Mouse (Mus musculus) hindbrain, embryonic 14.5 days (tissue): Measurements from ENCODE around the gene Lsmem1. TPM values are rescaled to one million over a fixed set of nuclear protein-coding genes. Genes with fewer than 3 reads are reported as not detected.

Experiments
- ATAC-seq: fragments of 200-750 bp; cut with Nextera tagmentation; 2 replicates; pipeline ENCODE4 v1.8.0; 2017; ENCODE audit warnings: moderate number of reproducible peaks, mild to moderate bottlenecking, moderate TSS enrichment, moderate library complexity; ENCODE audit not compliant: low FRiP score
- DNase-seq: peaks from one replicate; pipeline ENCODE4 v3.0.0-alpha.2; 2015; ENCODE audit warnings: low spot score
- H3K27ac ChIP-seq: fragments of 300-500 bp; sonication (generic); 2 replicates; pipeline ENCODE4 v1.5.1; 2014; ENCODE audit warnings: mild to moderate bottlenecking, moderate library complexity
- H3K27me3 ChIP-seq: fragments of 300-500 bp; sonication (generic); 2 replicates; pipeline ENCODE4 v1.6.1; 2014; ENCODE audit warnings: mild to moderate bottlenecking, low read length, mixed read lengths; ENCODE audit not compliant: control insufficient read depth, insufficient read depth
- H3K36me3 ChIP-seq: fragments of 300-500 bp; sonication (generic); replicated peaks from 2 replicates; pipeline ENCODE4 v1.6.1; 2014; ENCODE audit not compliant: control insufficient read depth, insufficient read depth
- H3K4me1 ChIP-seq: fragments of 300-500 bp; sonication (generic); replicated peaks from 2 replicates; pipeline ENCODE4 v1.6.1; 2014; ENCODE audit warnings: antibody characterized with exemption, low read length, mixed read lengths; ENCODE audit not compliant: control insufficient read depth, insufficient read depth
- H3K4me2 ChIP-seq: fragments of 300-500 bp; sonication (generic); replicated peaks from 2 replicates; pipeline ENCODE4 v1.6.1; 2014; ENCODE audit warnings: mild to moderate bottlenecking, moderate library complexity
- H3K4me3 ChIP-seq: fragments of 300-500 bp; sonication (generic); replicated peaks from 2 replicates; pipeline ENCODE4 v1.5.1; 2014; ENCODE audit warnings: mild to moderate bottlenecking, low read length
- H3K9ac ChIP-seq: fragments of 300-500 bp; sonication (generic); 2 replicates; pipeline ENCODE4 v1.6.1; 2014
- H3K9me3 ChIP-seq: fragments of 300-500 bp; sonication (generic); 2 replicates; pipeline ENCODE4 v1.6.1; 2016; ENCODE audit warnings: low read length; ENCODE audit not compliant: control insufficient read depth
- WGBS: fragments of 180-500 bp; shearing (Covaris S2); extraction: QIAGEN DNeasy Blood & Tissue Kit; methylation state at CpG from one replicate; pipeline ENCODE4 v1.1.7; 2014; 5-methylcytosine and 5-hydroxymethylcytosine counted together
- polyA plus RNA-seq: library from polyadenylated mRNA; unstranded; fragments of >200 nt; fragmentation: Nextera tagmentation; extraction: Ambion mirVana; gene quantifications from 2 replicates; pipeline ENCODE4 v1.2.1, GENCODE M21; 2014

Gene Lsmem1
- polyA plus RNA-seq, 1 experiment from 2014 or later: not detected

DNA sequence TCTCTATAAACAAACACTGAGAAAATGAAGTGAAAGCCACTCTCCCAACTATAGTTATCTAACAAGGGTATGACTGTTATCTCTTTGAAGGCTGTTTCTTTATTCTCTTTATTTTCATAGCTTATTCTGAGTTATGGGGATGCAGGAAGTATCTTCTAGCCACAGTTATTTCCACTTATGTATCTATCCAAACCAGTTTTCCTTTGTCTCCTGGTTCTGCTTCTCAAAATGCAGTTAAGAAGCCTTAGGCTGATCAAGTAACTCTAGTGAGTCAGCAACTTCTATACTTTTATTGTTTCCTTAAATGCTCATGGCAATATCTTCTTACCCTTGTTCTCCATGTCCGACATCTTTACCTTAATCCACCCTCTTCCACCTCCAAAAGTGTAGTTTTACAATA lies 32.9 kb upstream of the Lsmem1 start:
- Histone ChIP-seq H3K9me3 (no peaks in the 10 kb centered on the region), H3K4me3 (no peak overlapping the region), H3K27me3 (no peaks in the 10 kb centered on the region), H3K27ac (no peak overlapping the region), H3K36me3 (no peaks in the 10 kb centered on the region), H3K4me1 (no peaks in the 10 kb centered on the region), H3K9ac (no peak overlapping the region), H3K4me2 (no peak overlapping the region)
- no peak for DNase-seq
- WGBS: 93% methylated on average over 1 of the region's 1 CpGs
- ATAC-seq: no peak

DNA sequence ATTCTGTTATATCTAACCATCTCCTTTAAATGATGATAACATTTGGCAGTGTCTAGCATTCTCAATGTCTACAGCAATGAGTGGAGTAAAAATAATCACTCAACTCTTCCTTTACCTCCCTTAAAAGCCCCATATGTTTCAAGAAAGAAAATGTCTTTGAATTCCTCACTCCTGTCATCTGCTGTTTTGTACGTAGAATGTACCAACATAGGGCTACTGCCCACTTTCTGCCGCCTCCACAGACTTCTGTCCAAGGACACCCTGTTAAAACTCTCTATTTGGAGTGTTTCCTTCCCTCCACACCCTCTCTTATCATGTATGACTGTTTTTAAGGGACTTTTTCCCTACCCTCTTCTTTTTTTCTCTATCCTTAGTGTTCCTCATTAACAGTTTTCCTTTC lies 32.3 kb upstream of the Lsmem1 start:
- Histone ChIP-seq H3K9me3 (no peaks in the 10 kb centered on the region), H3K36me3 (no peaks in the 10 kb centered on the region), H3K27ac (no peak overlapping the region), H3K27me3 (no peaks in the 10 kb centered on the region), H3K4me3 (no peak overlapping the region), H3K4me2 (no peak overlapping the region), H3K4me1 (no peaks in the 10 kb centered on the region), H3K9ac (no peak overlapping the region)
- ATAC-seq (no peak), DNase-seq (no peak)
- WGBS: 97% methylated on average over 2 of the region's 2 CpGs

DNA sequence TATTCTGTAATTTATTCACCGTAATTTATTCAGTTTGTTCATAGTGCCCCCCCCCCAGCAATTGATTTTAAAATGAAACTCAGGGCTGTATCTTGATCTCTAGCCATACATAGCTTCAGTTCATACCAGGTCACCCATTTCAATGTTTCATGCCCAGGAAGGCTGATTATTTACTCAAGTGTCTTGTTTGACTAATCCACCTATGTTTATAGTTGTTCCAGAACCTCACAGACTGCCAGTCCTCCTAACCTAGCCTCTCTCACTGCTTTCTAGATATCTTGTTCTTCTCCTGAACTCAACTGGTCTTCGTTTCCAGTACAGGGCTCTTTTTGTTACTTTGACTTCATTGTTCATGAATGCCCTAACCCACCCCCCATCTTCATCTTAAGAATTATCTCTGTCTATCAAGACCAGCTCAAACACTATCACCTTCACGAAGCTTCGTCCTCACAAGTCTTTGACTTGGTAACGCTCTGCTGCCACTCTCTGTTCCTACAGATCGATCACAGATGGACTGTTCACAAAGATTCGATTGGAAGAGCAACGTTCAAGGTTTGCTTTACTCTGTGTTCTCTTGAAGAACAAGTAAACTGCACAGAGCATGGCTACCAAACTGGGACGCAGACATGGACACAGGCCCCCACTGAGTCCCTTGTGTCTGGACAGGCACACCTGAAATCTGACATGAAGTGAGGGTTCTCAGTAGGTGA lies 25.0 kb upstream of the Lsmem1 start:
- no peak overlapping the region for H3K4me2 ChIP-seq
- no peaks in the 10 kb centered on the region for H3K36me3 ChIP-seq
- WGBS: 96% methylated on average over 9 of the region's 9 CpGs
- no peak overlapping the region for H3K4me3 ChIP-seq
- no peaks in the 10 kb centered on the region for H3K9me3 ChIP-seq
- H3K9ac ChIP-seq: no peak overlapping the region
- no peak for DNase-seq
- no peaks in the 10 kb centered on the region for H3K27me3 ChIP-seq
- no peak overlapping the region for H3K27ac ChIP-seq
- ATAC-seq: no peak
- peaks cover 28% of the 10 kb centered on the region for H3K4me1 ChIP-seq

DNA sequence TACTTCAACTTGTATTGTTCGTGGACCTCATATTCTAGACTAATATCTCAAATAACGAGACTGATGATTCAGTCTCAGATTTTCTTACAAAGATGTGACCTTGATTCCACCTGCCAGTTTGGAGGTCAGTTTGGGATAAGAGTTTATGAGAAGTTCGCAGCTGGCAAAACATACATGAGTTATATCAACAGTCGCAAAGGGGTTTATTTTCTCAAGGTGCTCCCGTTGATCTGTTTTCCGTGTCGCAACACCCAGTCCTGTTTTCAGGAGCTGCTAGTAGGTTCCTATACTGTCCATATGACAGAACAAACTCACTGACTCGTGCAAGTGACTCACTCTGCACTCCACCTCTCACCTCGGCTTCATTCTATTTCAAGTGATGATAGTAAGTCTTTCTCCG lies 24.4 kb upstream of the Lsmem1 start:
- Histone ChIP-seq H3K27me3 (no peaks in the 10 kb centered on the region), H3K9ac (peak overlapping the region; percentile 56), H3K36me3 (no peaks in the 10 kb centered on the region), H3K4me1 (peaks cover 28% of the 10 kb centered on the region), H3K27ac (peak overlapping the region; percentile 79), H3K9me3 (no peaks in the 10 kb centered on the region), H3K4me2 (peak overlapping the region; percentile 70), H3K4me3 (peak overlapping the region; percentile 81)
- DNase-seq (no peak), ATAC-seq (no peak)
- 62% methylated on average over 10 of the region's 10 CpGs for WGBS

GRCm38 (mm10) chr12:40223082-40223619 lies 23.9 kb upstream of the Lsmem1 start:
- Histone ChIP-seq H3K36me3 (no peaks in the 10 kb centered on the region), H3K27me3 (no peaks in the 10 kb centered on the region), H3K9me3 (no peaks in the 10 kb centered on the region), H3K4me1 (peaks cover 28% of the 10 kb centered on the region), H3K4me2 (peak overlapping the region; percentile 70), H3K4me3 (peak overlapping the region; percentile 81), H3K9ac (peak overlapping the region; percentile 88), H3K27ac (peak overlapping the region; percentile 96)
- DNase-seq (peak; percentile 97), ATAC-seq (peak; percentile 98)
- WGBS: under 1% methylated on average over 47 of the region's 47 CpGs

DNA sequence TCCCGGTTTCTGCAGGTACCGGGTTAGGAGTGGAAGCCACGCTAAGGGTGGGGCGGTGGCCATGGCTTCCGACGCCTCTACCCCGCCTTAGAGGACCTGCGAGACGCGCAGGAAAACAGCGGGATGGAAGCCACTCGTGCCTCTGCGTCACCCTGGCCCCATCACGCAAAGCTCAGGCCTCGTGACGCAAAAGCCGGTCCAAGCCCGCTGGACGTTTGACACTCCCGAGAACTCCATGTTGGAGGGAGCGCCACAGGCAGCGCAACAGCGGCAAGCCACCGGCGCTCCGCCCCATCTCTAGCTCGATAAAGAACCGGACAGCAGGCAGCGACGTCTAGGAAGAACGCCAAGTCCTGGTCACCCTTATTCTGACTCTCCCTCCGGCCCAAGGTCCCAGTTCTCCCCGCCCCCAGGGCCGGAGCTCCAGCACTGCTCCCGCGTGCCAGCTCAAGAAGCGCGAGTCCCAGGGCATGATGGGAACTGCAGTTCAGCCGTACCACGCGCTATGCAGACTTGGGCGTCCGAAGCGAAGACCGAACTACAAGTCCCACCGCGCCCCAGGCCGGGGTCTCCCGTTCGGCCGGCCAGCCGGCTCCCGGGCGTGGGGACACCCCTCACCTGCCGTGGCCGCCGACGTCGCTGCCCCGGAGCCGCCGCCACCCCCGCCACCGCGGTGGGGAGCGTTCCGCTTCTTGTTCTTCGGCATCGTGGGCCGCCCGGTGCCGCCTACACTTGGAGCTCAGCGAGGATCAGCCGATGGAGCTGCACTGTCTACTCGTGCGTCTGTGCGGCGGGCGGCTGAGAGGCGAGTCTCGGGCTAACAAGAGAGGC lies 23.2 kb upstream of the Lsmem1 start:
- DNase-seq: peak; percentile 91
- Histone ChIP-seq H3K4me1 (peaks cover 28% of the 10 kb centered on the region), H3K9ac (peak overlapping the region; percentile 88), H3K4me3 (peak overlapping the region; percentile 81), H3K27ac (peak overlapping the region; percentile 96), H3K9me3 (no peaks in the 10 kb centered on the region), H3K27me3 (no peaks in the 10 kb centered on the region), H3K4me2 (peak overlapping the region; percentile 75), H3K36me3 (no peaks in the 10 kb centered on the region)
- WGBS: under 1% methylated on average over 81 of the region's 81 CpGs
- ATAC-seq: peak; percentile 94

- Histone ChIP-seq H3K36me3 (peaks cover under 1% of the 10 kb centered on the region; the same call in 1 of the 2 replicates), H3K27ac (peak overlapping the region; percentile 96), H3K4me1 (peaks cover 28% of the 10 kb centered on the region), H3K4me2 (peak overlapping the region; percentile 75), H3K4me3 (peak overlapping the region; percentile 81), H3K9ac (peak overlapping the region; percentile 88), H3K27me3 (no peaks in the 10 kb centered on the region), H3K9me3 (no peaks in the 10 kb centered on the region)
- WGBS: 16% methylated on average over 5 of the region's 5 CpGs
- DNase-seq: no peak
- no peak for ATAC-seq
Observed at GRCm38 (mm10) chr12:40221611-40222010, 22.3 kb upstream of the Lsmem1 start.

DNA sequence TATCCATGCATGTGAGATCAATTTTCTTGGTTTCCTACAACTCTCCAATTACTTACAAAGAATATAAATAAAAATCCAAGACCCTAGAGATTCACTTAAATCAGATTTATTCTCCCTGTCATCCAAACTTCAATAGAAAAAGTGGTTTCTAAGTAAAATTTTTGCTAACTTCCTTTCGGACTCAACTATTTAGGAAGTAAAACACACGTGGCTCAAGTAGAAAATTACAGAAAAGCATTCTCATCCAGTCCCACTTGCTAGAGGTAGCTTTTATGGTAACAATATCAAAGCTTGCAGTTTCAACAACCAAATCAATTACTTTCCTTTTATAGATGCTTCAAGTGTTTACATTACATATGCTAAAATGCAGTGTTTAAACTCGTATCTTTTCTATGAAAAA lies 21.6 kb upstream of the Lsmem1 start:
- H3K9ac ChIP-seq: peak overlapping the region; percentile 88; the same call in 1 of the 2 replicates

DNA sequence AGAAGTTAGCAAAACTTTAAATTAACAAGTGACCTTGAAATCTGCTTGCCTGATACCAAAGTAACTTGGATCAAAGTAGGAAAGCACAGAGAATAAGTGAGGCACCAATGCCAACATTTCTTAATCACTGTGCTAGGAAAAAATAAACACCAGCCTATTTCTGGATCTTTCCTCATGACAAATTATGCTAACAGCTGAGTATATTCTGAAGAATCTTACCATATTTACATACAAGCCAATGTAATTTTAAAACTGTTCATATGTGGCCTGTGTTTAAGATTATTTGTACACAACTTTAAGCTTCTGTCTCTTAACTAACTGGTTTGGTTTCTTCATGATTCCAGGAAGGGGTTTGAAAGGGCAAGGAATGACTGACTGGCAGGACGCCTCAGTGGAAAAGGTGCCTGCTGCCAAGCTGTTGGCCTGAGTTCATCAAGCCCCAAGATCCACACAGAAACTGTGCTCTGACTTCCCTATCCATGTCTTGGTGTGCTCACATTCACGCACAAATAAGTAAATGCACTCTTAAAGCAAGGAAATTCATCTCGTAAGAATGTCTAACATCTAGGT lies 20.8 kb upstream of the Lsmem1 start:
- no peak overlapping the region for H3K27ac ChIP-seq
- peak overlapping the region; percentile 81; the same call in 1 of the 2 replicates for H3K4me3 ChIP-seq
- H3K9ac ChIP-seq: peak overlapping the region; percentile 88; the same call in 1 of the 2 replicates
- peaks cover 15% of the 10 kb centered on the region for H3K36me3 ChIP-seq
- peak overlapping the region; percentile 75 for H3K4me2 ChIP-seq
- no peak for ATAC-seq
- 65% methylated on average over 3 of the region's 3 CpGs for WGBS
- no peaks in the 10 kb centered on the region for H3K27me3 ChIP-seq
- no peaks in the 10 kb centered on the region for H3K9me3 ChIP-seq
- H3K4me1 ChIP-seq: peaks cover 28% of the 10 kb centered on the region
- no peak for DNase-seq

More for the DNA sequence above, 21.6 kb upstream of the Lsmem1 start:
- H3K27ac ChIP-seq: no peak overlapping the region
- peak overlapping the region; percentile 75 for H3K4me2 ChIP-seq
- peaks cover 28% of the 10 kb centered on the region for H3K4me1 ChIP-seq
- no peaks in the 10 kb centered on the region for H3K9me3 ChIP-seq
- no peaks in the 10 kb centered on the region for H3K27me3 ChIP-seq
- 42% methylated on average over 3 of the region's 3 CpGs for WGBS
- peaks cover 7% of the 10 kb centered on the region for H3K36me3 ChIP-seq
- DNase-seq: no peak
- no peak for ATAC-seq
- H3K4me3 ChIP-seq: peak overlapping the region; percentile 81
